Mouse (Mus musculus) granulocyte monocyte progenitor cell, adult 5-6 weeks (primary cell): ENCODE measurements around the gene Arntl2. TPM values are rescaled to one million over a fixed set of nuclear protein-coding genes. Genes with fewer than 3 reads are reported as not detected.
A peak's percentile ranks its signal among the peaks of the same experiment; 100 is the strongest.
"Not testable (repeated sequence)": the region's sequence is repeated elsewhere in the genome, so short reads cannot be mapped to it uniquely, and the experiment has no call there.

ENCODE experiments used
- ATAC-seq: replicated peaks from 2 replicates; pipeline ENCODE4 v1.8.0; 2016; ENCODE audit warnings: mild to moderate bottlenecking, moderate TSS enrichment, inconsistent platforms; ENCODE audit not compliant: poor library complexity, severe bottlenecking
- total RNA-seq, 2 experiments: library from RNA; stranded (forward) in 1 of 2; stranded (reverse) in 1 of 2; fragments of 200-712, 200-1000 nt in 1 of 2; fragments of >200 nt in 1 of 2; fragmentation: Nextera tagmentation in 1 of 2; gene quantifications; 2 replicates each; pipeline ENCODE4 v1.2.3; 2014 to 2017

The Arntl2 gene
- total RNA-seq, 2 experiments from 2014 or later: not detected

DNA sequence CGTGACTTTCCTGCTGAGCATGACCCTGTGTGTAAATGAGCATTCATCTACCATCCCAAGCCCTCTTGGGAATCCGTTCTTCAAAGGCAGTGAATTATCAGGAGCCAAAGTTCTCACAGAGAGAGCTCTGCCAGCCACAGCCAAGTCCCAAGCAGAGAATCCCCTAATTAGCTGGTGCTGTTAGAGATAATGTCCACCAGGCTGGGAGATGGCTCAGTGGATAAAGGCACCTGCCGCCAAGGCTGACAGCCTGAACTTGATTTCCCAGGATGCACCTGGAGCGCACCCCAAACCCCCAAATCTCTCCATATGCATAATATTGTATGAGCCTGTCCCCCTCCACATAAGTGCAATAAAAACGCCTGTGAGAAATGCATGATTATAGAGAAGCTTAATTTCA lies 49.5 kb downstream of the Arntl2 start:
- ATAC-seq: no peak

DNA sequence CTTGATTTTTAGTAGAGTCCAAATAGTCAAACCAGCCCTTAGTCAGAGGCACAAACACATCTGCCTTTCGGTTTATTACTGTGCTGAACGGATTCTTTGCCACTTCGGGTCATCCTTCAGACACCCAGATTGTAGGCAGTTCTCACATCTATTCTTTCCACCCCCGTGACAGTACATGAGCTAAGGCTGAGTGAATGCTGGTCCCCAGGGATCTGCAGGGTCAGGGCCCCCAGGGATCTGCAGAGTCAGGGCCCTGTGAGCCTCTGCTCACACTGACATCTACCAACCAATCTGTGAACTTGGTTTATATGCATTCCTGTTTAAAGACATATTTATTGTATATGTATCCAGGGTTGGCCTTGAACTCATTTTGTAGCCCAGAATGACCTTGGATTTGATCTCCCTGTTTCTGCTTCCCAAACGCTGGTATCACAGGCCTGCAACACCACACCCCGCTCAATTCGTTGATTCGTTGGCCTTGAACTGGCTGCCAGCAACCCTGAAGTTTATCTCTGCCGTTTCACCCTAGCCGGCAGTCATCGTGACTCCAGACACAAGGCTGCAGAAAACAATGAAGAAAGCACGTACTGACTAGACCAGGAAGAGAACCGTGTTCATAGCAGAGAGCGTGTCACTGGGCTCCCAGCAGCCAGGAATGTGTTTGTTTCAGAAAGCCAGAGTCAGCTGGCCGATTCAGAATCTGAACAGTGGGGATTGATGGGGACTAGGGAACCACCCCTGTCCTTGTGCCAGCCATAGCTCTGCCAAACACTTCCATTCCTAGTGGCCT lies 50.3 kb downstream of the Arntl2 start:
- 0 out of 2 replicates have a peak, but pooled peaks have one; percentile 6 for ATAC-seq

- no peak for ATAC-seq
Observed at GRCm38 (mm10) chr6:146847402-146847801, 51.5 kb downstream of the Arntl2 start.

DNA sequence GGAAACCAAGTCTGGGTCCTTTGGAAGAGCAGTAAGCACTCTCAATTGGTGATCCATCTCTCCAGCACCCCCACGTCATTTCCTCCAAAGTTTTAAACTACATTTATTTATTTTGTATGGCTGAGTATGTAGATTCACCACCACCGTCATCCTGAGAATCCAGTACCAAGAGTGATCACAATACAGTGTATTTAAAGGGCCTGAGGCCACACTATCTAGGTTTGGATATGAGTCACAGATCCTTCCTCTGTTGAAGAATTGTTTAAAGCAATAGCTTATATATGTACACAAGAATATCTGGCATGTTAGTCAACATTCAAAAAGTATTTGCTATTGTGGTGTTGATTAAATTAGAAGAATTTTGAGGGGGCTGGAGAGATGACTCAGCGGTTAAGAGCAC lies 52.4 kb downstream of the Arntl2 start:
- no peak for ATAC-seq

DNA sequence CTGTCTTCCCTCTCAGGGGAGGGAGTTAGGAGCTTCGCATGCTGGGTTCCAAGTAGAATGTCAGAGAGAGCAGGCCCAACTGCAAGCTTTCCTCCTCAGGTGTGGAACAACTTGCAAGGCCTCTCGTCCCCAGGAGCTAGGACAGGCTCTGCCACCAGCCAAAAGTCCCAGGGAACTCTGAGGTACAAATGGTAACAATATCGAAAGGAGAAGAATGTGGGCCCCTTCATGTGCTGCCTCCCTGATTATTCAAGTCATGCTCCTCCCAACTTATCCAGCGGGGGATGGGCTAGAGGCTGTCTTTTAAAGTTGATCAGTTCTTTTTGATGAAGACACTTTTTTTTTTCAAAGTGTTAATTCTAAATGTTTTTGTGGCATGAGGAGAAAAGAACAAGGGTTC lies 54.2 kb downstream of the Arntl2 start, which contains the start of gene Smco2:
Smco2 (plus strand) TSS at position 55 of the 400 bp plus-strand sequence.
- ATAC-seq: no peak

- ATAC-seq: no peak
Observed at GRCm38 (mm10) chr6:146851916-146852315, 56.1 kb downstream of the Arntl2 start.

GRCm38 (mm10) chr6:146852739-146853138 lies 56.9 kb downstream of the Arntl2 start:
- ATAC-seq: no peak

GRCm38 (mm10) chr6:146855185-146855584 lies 59.3 kb downstream of the Arntl2 start:
- ATAC-seq: no peak

GRCm38 (mm10) chr6:146857386-146857785 lies 61.5 kb downstream of the Arntl2 start:
- ATAC-seq: no peak

GRCm38 (mm10) chr6:146863154-146863553 lies 67.3 kb downstream of the Arntl2 start:
- peak; percentile 45 for ATAC-seq

DNA sequence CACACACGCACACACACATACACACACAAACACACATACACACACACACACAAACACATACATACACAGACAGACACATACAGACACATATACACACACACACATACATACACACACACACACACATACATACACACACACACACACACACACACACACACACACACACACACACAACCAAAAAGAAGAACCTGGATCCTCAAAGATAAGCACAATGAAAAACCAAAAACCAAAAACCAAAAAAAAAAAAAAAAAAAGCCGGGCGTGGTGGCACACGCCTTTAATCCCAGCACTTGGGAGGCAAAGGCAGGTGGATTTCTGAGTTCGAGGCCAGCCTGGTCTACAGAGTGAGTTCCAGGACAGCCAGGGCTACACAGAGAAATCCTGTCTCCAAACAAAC lies 68.5 kb downstream of the Arntl2 start:
- not testable (repeated sequence) for ATAC-seq

DNA sequence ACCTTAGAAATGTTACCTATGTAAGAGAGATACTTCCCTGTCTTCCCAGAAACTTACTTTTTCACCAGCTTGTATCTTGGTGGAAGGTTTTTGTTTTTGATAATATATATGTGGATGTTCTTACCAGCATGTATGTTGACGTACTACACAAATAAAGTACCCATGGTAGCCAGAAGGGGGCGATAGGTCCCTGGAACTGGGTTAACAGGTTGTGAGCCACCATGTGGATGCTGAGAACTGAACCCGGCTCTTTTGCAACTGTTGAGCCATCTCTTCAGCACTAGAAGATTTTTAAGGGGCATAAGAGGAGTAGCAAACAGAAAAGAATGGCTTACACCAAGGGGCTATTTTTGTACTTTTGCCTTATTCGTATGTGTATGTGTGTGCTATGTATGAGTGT lies 69.8 kb downstream of the Arntl2 start:
- peak; percentile 42; the same call in 1 of the 2 replicates for ATAC-seq

- ATAC-seq: peak; percentile 89
Observed at GRCm38 (mm10) chr6:146871975-146872374, 76.1 kb downstream of the Arntl2 start.

- ATAC-seq: no peak
Observed at GRCm38 (mm10) chr6:146874415-146874814, 78.6 kb downstream of the Arntl2 start.

GRCm38 (mm10) chr6:146876820-146877219 lies 81.0 kb downstream of the Arntl2 start:
- ATAC-seq: no peak

GRCm38 (mm10) chr6:146877425-146878045 lies 81.7 kb downstream of the Arntl2 start:
- ATAC-seq: no peak

DNA sequence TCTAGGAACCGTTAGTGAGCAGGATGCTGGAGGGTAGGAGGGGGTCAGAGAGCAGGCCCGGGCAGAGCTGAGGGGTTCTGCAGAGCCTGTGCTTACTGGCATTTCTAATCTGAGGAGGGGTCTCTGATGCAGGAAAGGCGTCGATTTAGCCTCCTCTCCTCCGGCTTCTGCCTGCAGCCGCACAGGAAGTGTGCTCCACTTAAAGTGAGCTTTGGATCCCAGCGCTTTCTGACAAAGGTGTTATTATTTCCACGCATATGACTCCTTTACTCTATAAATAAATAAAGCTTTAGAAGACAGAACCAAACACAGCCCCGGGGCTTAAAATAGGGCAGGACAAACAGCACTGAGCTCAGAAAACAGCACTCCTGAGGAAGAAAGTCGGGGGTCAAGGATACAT lies 83.1 kb downstream of the Arntl2 start:
- ATAC-seq: no peak

- no peak for ATAC-seq
Observed at GRCm38 (mm10) chr6:146879856-146880255, 84.0 kb downstream of the Arntl2 start.

GRCm38 (mm10) chr6:146880296-146880695 lies 84.4 kb downstream of the Arntl2 start:
- ATAC-seq: no peak

DNA sequence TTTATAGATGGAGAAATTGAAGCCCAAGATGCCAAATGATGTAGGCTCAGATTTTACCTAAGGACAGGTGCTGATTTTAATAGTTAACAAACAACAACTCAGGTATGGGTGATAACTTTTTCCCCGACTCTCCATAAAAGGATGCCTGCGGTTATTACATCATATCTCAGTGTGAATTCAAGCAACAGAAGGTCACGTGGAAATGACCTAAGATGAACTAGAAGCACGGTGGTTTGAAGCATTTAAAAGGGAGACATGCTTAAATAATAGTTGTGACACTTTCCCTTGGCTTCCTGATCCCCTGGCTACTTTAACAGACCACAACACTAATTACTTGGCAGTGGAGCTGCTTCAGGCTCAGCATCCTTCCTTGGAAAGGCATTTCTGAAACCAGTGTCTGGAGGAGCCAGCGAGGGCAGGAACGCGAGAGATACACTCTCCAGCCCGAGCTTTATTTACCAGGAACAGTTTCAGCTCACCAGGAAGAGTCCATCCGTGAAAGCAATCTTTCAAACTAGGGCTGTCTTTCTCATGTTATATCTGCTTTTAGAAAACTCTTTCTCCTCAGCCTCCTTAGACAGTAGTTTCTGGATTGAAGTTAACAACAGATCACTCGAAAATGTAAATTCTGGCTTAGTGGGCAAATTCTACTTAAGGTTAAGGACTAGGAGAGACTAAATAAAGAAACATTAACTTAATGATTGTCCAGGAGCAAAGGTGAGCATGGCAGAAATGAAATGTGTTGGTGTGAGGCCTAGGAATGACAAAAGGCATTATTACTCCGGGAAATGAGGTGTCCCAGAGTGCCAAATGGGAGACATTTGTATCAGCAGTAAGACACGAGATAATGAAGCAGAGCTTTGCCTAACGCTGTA lies 86.3 kb downstream of the Arntl2 start:
- no peak for ATAC-seq
